Comparison of ENCODE assay signal across 9 mouse cellular contexts in the genomic region with DNA sequence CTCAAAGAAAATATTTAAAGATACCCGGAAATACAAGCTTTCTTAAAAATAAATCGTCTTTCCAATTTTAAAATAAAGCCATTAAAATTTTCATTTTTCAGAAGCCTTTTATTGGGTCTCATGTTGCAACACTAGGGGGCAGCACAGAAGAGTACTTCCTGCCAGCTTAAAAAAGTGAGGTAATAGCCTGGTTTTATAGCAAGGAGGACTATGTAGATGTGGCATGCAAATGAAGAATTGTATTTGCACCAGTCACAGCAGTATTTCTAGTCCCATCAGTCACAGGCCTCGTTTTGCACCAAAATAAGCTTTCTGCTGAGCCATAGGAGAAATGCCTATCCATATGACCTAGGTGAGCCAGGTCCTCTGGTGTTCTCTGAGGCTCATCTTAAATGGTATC. TPM values are rescaled to one million over a fixed set of nuclear protein-coding genes. Genes with fewer than 3 reads are reported as not detected.
A peak's percentile ranks its signal among the peaks of the same experiment; 100 is the strongest.
DNase-seq lines count a peak whose midpoint lies in the region; ATAC-seq lines count a peak whose summit lies in the region.
"Had no signal": no experiment of that assay in that cellular context is flagged by ENCODE, and none has a peak within 500 bp of the region (broad histone marks: within the 10 kb centered on the region; RNA-seq: fewer than 3 reads in every experiment).

No protein-coding gene starts in this region.

- H3K27me3 ChIP-seq in midbrain, embryonic 14.5 days (ENCODE audit: control insufficient read depth, insufficient read depth, low read length) = no peaks in the 10 kb centered on the region
- H3K27me3 ChIP-seq in midbrain, embryonic 16.5 days (ENCODE audit: control insufficient read depth, insufficient read depth, low read depth, low read length) = peaks cover 4% of the 10 kb centered on the region; the same call in 1 of the 2 replicates
- peaks cover 9% of the 10 kb centered on the region; the same call in 1 of the 2 replicates for H3K27me3 ChIP-seq in forebrain, embryonic 12.5 days

- peak; percentile 18 for DNase-seq in gastrocnemius, postnatal 10 days
- no peak for DNase-seq in gastrocnemius, postnatal 25 days
- DNase-seq in midbrain, embryonic 14.5 days = peak; percentile 67
- peak; percentile 61 for DNase-seq in ZHBTc4 (ENCODE audit: low read depth, low spot score)
- peak; percentile 48 for DNase-seq in kidney, postnatal 10 days
- peak; percentile 29 to 72 for DNase-seq in spleen, postnatal 10 days (ENCODE audit: low spot score in 2 of 2)

- H3K4me3 ChIP-seq in midbrain, embryonic 14.5 days (replicated peaks; ENCODE audit: low read depth, low read length) = no peak overlapping the region
- H3K4me3 ChIP-seq in midbrain, embryonic 16.5 days (ENCODE audit: low read depth, low read length) = no peak overlapping the region
- no peak overlapping the region for H3K4me3 ChIP-seq in forebrain, embryonic 12.5 days (replicated peaks)
- H3K4me3 ChIP-seq: hindbrain, embryonic 15.5 days had no signal

- H3K9ac ChIP-seq in midbrain, embryonic 14.5 days (replicated peaks; ENCODE audit: low read length) = no peak overlapping the region
- H3K9ac ChIP-seq in midbrain, embryonic 16.5 days (ENCODE audit: low read depth, low read length) = no peak overlapping the region
- no peak overlapping the region for H3K9ac ChIP-seq in forebrain, embryonic 12.5 days
- H3K9ac ChIP-seq: hindbrain, embryonic 15.5 days had no signal

- H3K4me1 ChIP-seq in midbrain, embryonic 14.5 days (ENCODE audit: control insufficient read depth, insufficient read depth, low read length) = 0 out of 2 replicates have a peak, but pooled peaks cover 7% of the 10 kb centered on the region
- peaks cover 5% of the 10 kb centered on the region; the same call in 1 of the 2 replicates for H3K4me1 ChIP-seq in midbrain, embryonic 16.5 days (ENCODE audit: control insufficient read depth, insufficient read depth, low read length)
- H3K4me1 ChIP-seq in forebrain, embryonic 12.5 days = peaks cover 16% of the 10 kb centered on the region

- no peaks in the 10 kb centered on the region for H3K9me3 ChIP-seq in midbrain, embryonic 14.5 days (ENCODE audit: control insufficient read depth, low read length)
- H3K9me3 ChIP-seq in midbrain, embryonic 16.5 days (replicated peaks; ENCODE audit: control insufficient read depth, low read length, poor library complexity, severe bottlenecking) = no peaks in the 10 kb centered on the region
- H3K9me3 ChIP-seq in forebrain, embryonic 12.5 days = no peaks in the 10 kb centered on the region
- H3K9me3 ChIP-seq: hindbrain, embryonic 15.5 days had no signal

- H3K4me2 ChIP-seq in midbrain, embryonic 14.5 days (ENCODE audit: low read length) = no peak overlapping the region
- H3K4me2 ChIP-seq in midbrain, embryonic 16.5 days (ENCODE audit: low read length) = no peak overlapping the region
- H3K4me2 ChIP-seq in forebrain, embryonic 12.5 days = no peak overlapping the region
- H3K4me2 ChIP-seq: hindbrain, embryonic 15.5 days had no signal

- H3K27ac ChIP-seq in midbrain, embryonic 14.5 days (replicated peaks; ENCODE audit: low read depth, low read length) = no peak overlapping the region
- H3K27ac ChIP-seq in midbrain, embryonic 16.5 days (ENCODE audit: low read length) = no peak overlapping the region
- H3K27ac ChIP-seq in forebrain, embryonic 12.5 days = no peak overlapping the region
- H3K27ac ChIP-seq: hindbrain, embryonic 15.5 days had no signal

- 57% methylated on average over 3 of the region's 3 CpGs for WGBS in midbrain, embryonic 14.5 days
- WGBS in midbrain, embryonic 16.5 days = 47% methylated on average over 3 of the region's 3 CpGs
- WGBS in forebrain, embryonic 12.5 days = 56% methylated on average over 3 of the region's 3 CpGs

- H3K36me3 ChIP-seq in midbrain, embryonic 14.5 days (ENCODE audit: control insufficient read depth, insufficient read depth, low read length) = no peaks in the 10 kb centered on the region
- H3K36me3 ChIP-seq in midbrain, embryonic 16.5 days (ENCODE audit: control insufficient read depth, insufficient read depth, low read length) = no peaks in the 10 kb centered on the region
- no peaks in the 10 kb centered on the region for H3K36me3 ChIP-seq in forebrain, embryonic 12.5 days (replicated peaks)
- H3K36me3 ChIP-seq: hindbrain, embryonic 15.5 days had no signal

- ATAC-seq in midbrain, embryonic 14.5 days (ENCODE audit: low FRiP score, low TSS enrichment) = no peak
- no peak for ATAC-seq in midbrain, embryonic 16.5 days
- no peak for ATAC-seq in forebrain, embryonic 12.5 days (ENCODE audit: low FRiP score)

RNA-seq across cellular contexts. Expression of a gene that starts 2.9 kb away (rescaled TPM):
- total RNA-seq in gastrocnemius, postnatal 10 days (2021) = 1 to 10 TPM; 1.9 to 2.8 TPM
- under 1 TPM in 1 of 2 experiments, not detected in 1; 0.24 TPM for total RNA-seq in gastrocnemius, postnatal 25 days (2021)
- polyA plus RNA-seq in midbrain, embryonic 14.5 days (2014; fragmentation: Nextera tagmentation; extraction: Ambion mirVana) = 1.7 and 4.8 TPM in 2 replicates
- 2.0 and 2.1 TPM in 2 replicates for polyA plus RNA-seq in midbrain, embryonic 16.5 days (2015; fragmentation: Nextera tagmentation; extraction: Ambion mirVana)
- polyA plus RNA-seq in forebrain, embryonic 12.5 days (2016; fragmentation: Nextera tagmentation; extraction: Ambion mirVana) = 20.7 and 21.0 TPM in 2 replicates

RNA-seq across cellular contexts. Expression of a gene that starts 10.0 kb away (rescaled TPM):
- 10 to 100 TPM; 32.1 to 36.8 TPM for total RNA-seq in gastrocnemius, postnatal 10 days (2021)
- 10 to 100 TPM; 23.3 to 27.8 TPM for total RNA-seq in gastrocnemius, postnatal 25 days (2021)
- polyA plus RNA-seq in midbrain, embryonic 14.5 days (2014; fragmentation: Nextera tagmentation; extraction: Ambion mirVana) = 188 and 217 TPM in 2 replicates
- polyA plus RNA-seq in midbrain, embryonic 16.5 days (2015; fragmentation: Nextera tagmentation; extraction: Ambion mirVana) = 218 and 229 TPM in 2 replicates
- 123 and 129 TPM in 2 replicates for polyA plus RNA-seq in forebrain, embryonic 12.5 days (2016; fragmentation: Nextera tagmentation; extraction: Ambion mirVana)

RNA-seq across cellular contexts. Expression of a gene that starts 59.2 kb away (rescaled TPM):
- total RNA-seq in gastrocnemius, postnatal 10 days (2021) = 1 to 10 TPM; 2.0 to 3.7 TPM
- total RNA-seq in gastrocnemius, postnatal 25 days (2021) = 1 to 10 TPM in 1 of 2 experiments, under 1 TPM in 1; 0.46 to 1.3 TPM
- 23.1 and 23.8 TPM in 2 replicates for polyA plus RNA-seq in midbrain, embryonic 14.5 days (2014; fragmentation: Nextera tagmentation; extraction: Ambion mirVana)
- 4.6 and 6.4 TPM in 2 replicates for polyA plus RNA-seq in midbrain, embryonic 16.5 days (2015; fragmentation: Nextera tagmentation; extraction: Ambion mirVana)
- polyA plus RNA-seq in forebrain, embryonic 12.5 days (2016; fragmentation: Nextera tagmentation; extraction: Ambion mirVana) = 1.6 and 2.8 TPM in 2 replicates
